Mouse (Mus musculus) CH12.LX (cell line): ENCODE measurements at regions not wholly inside any gene's neighbourhood (a gene's known extent, or its start where the extent isn't known, plus 50 kb on each side); places are given as distances from the start of the nearest gene placed in this dataset.

Source experiments
- DNase-seq: peaks from one replicate; pipeline ENCODE4 v3.0.0-alpha.2; 2013; ENCODE audit errors: extremely low read depth
- H3K27ac ChIP-seq: 2 replicates; pipeline ENCODE4 v1.5.1; 2012; ENCODE audit warnings: low read depth, mild to moderate bottlenecking, control low read depth, moderate library complexity; ENCODE audit not compliant: insufficient read depth
- H3K27me3 ChIP-seq: replicated peaks from 2 replicates; pipeline ENCODE3; 2012; ENCODE audit warnings: inconsistent platforms
- H3K36me3 ChIP-seq, 2 experiments: replicated peaks in 1 of 2; 2 replicates each; pipeline versions ENCODE3 to v1.6.1; 2012; ENCODE audit warnings: inconsistent platforms in 1 of 2, low read length in 1 of 2, mild to moderate bottlenecking in 1 of 2, mixed read lengths in 1 of 2, moderate library complexity in 1 of 2; ENCODE audit not compliant: control insufficient read depth in 1 of 2, insufficient read depth in 1 of 2
- H3K4me1 ChIP-seq, 2 experiments: 2 replicates each; pipeline ENCODE4 v1.6.1; 2012; ENCODE audit warnings: inconsistent platforms in 1 of 2, moderate library complexity in 1 of 2; ENCODE audit not compliant: insufficient read depth in 2 of 2, control insufficient read depth in 1 of 2
- H3K4me2 ChIP-seq: 2 replicates; pipeline ENCODE4 v1.6.1; 2012; ENCODE audit warnings: low read depth, mild to moderate bottlenecking, control low read depth; ENCODE audit not compliant: poor library complexity, insufficient read depth, severe bottlenecking
- H3K4me3 ChIP-seq, 3 experiments: fragments of 150-350 bp in 1 of 3; sonication (generic) in 1 of 3; replicated peaks in 1 of 3; 2 replicates each; pipeline versions ENCODE3 to v1.5.1; 2011 to 2012; ENCODE audit warnings: low read depth in 2 of 3, low read length in 2 of 3, mild to moderate bottlenecking in 2 of 3, moderate library complexity in 2 of 3, control low read depth in 1 of 3, improper control_type of control experiment in 1 of 3, inconsistent platforms in 1 of 3, mixed read lengths in 1 of 3; ENCODE audit not compliant: poor library complexity in 1 of 3
- H3K79me2 ChIP-seq: replicated peaks from 2 replicates; pipeline ENCODE4 v1.6.1; 2012; ENCODE audit warnings: mild to moderate bottlenecking, moderate library complexity; ENCODE audit not compliant: control insufficient read depth, poor library complexity, insufficient read depth, severe bottlenecking; ENCODE audit errors: extremely low read depth
- H3K9ac ChIP-seq: 2 replicates; pipeline ENCODE4 v1.6.1; 2012; ENCODE audit warnings: low read depth, mild to moderate bottlenecking, control low read depth, moderate library complexity; ENCODE audit not compliant: insufficient read depth
- H3K9me3 ChIP-seq: replicated peaks from 2 replicates; pipeline ENCODE3; 2012; ENCODE audit warnings: low read length, inconsistent platforms, mixed read lengths
- CHD1 ChIP-seq: IDR thresholded peaks from 2 replicates; pipeline ENCODE4 v1.6.1; 2012; ENCODE audit warnings: low read depth, low read length, improper control_type of control experiment, inconsistent platforms
- CTCF ChIP-seq, 2 experiments: IDR thresholded peaks in 1 of 2; conservative IDR thresholded peaks in 1 of 2; 2 replicates each; pipeline ENCODE4 v1.5.1; 2011 to 2012; ENCODE audit warnings: low read depth in 2 of 2, low read length in 2 of 2, improper control_type of control experiment in 1 of 2, inconsistent platforms in 1 of 2, mild to moderate bottlenecking in 1 of 2, moderate library complexity in 1 of 2
- E2F4 ChIP-seq: IDR thresholded peaks from 2 replicates; pipeline ENCODE4 v1.6.1; 2011; ENCODE audit warnings: low read depth, low read length, improper control_type of control experiment; ENCODE audit not compliant: insufficient replicate concordance
- EP300 ChIP-seq: IDR thresholded peaks from 2 replicates; pipeline ENCODE4 v1.6.1; 2011; ENCODE audit warnings: low read length, improper control_type of control experiment
- GABPA ChIP-seq: IDR thresholded peaks from 2 replicates; pipeline ENCODE4 v1.6.1; 2012; ENCODE audit warnings: low read depth, low read length, improper control_type of control experiment, inconsistent platforms; ENCODE audit not compliant: insufficient replicate concordance
- HCFC1 ChIP-seq: IDR thresholded peaks from 2 replicates; pipeline ENCODE4 v1.6.1; 2012; ENCODE audit warnings: low read depth, mild to moderate bottlenecking, inconsistent platforms, low read length, improper control_type of control experiment
- JUN ChIP-seq: IDR thresholded peaks from 2 replicates; pipeline ENCODE4 v1.6.1; 2011; ENCODE audit warnings: low read depth, mild to moderate bottlenecking, low read length, improper control_type of control experiment, moderate library complexity; ENCODE audit not compliant: insufficient read depth
- JUND ChIP-seq: conservative IDR thresholded peaks from 2 replicates; pipeline ENCODE4 v1.6.1; 2011; ENCODE audit warnings: low read depth, low read length, improper control_type of control experiment
- KAT2A ChIP-seq: IDR thresholded peaks from 2 replicates; pipeline ENCODE4 v1.6.1; 2012; ENCODE audit warnings: low read length, improper control_type of control experiment, inconsistent platforms; ENCODE audit not compliant: insufficient replicate concordance
- MAX ChIP-seq: IDR thresholded peaks from 2 replicates; pipeline ENCODE4 v1.6.1; 2011; ENCODE audit warnings: low read length, improper control_type of control experiment
- MEF2A ChIP-seq: IDR thresholded peaks from 2 replicates; pipeline ENCODE4 v1.6.1; 2014; ENCODE audit warnings: low read depth, mild to moderate bottlenecking, inconsistent platforms, low read length, improper control_type of control experiment, borderline replicate concordance
- MXI1 ChIP-seq: IDR thresholded peaks from 2 replicates; pipeline ENCODE4 v1.6.1; 2011; ENCODE audit warnings: mild to moderate bottlenecking, low read depth, low read length, improper control_type of control experiment
- NELFE ChIP-seq: IDR thresholded peaks from 2 replicates; pipeline ENCODE4 v1.6.1; 2011; ENCODE audit warnings: low read depth, low read length, improper control_type of control experiment
- PAX5 ChIP-seq: IDR thresholded peaks from 2 replicates; pipeline ENCODE4 v1.6.1; 2012; ENCODE audit warnings: low read length, inconsistent platforms, mixed read lengths
- POLR2A ChIP-seq: IDR thresholded peaks from 2 replicates; pipeline ENCODE4 v1.6.1; 2011; ENCODE audit warnings: low read depth, mild to moderate bottlenecking, improper control_type of control experiment, low read length
- POLR2AphosphoS2 ChIP-seq: IDR thresholded peaks from 2 replicates; pipeline ENCODE4 v1.6.1; 2011; ENCODE audit warnings: low read depth, low read length, improper control_type of control experiment
- RAD21 ChIP-seq: IDR thresholded peaks from 2 replicates; pipeline ENCODE4 v1.6.1; 2011; ENCODE audit warnings: low read depth, mild to moderate bottlenecking, low read length, improper control_type of control experiment, moderate library complexity
- SMC3 ChIP-seq: IDR thresholded peaks from 2 replicates; pipeline ENCODE4 v1.6.1; 2011; ENCODE audit warnings: low read depth, low read length, improper control_type of control experiment
- TCF12 ChIP-seq: IDR thresholded peaks from 2 replicates; pipeline ENCODE4 v1.6.1; 2014; ENCODE audit warnings: low read depth, mild to moderate bottlenecking, inconsistent platforms, low read length, improper control_type of control experiment
- USF1 ChIP-seq: IDR thresholded peaks from 2 replicates; pipeline ENCODE4 v1.6.1; 2014; ENCODE audit warnings: low read depth, mild to moderate bottlenecking, inconsistent platforms, low read length, improper control_type of control experiment
- USF2 ChIP-seq: conservative IDR thresholded peaks from 2 replicates; pipeline ENCODE4 v1.6.1; 2011; ENCODE audit warnings: low read depth, low read length, improper control_type of control experiment
- ZKSCAN1 ChIP-seq: IDR thresholded peaks from 2 replicates; pipeline ENCODE4 v1.6.1; 2012; ENCODE audit warnings: low read depth, inconsistent platforms, low read length, improper control_type of control experiment, borderline replicate concordance
- ZNF384 ChIP-seq: IDR thresholded peaks from 2 replicates; pipeline ENCODE4 v1.6.1; 2012; ENCODE audit warnings: low read depth, low read length, improper control_type of control experiment, inconsistent platforms
- dilution Hi-C: fragments of 300-500 bp; cut with MboI; formaldehyde crosslinking; loops from 2 replicates; pipeline ENCODE4 v1.14.3; 2020; ENCODE audit warnings: low sequenced_read_pairs; ENCODE audit not compliant: extremely low pct_unique_long_range_greater_than_20kb, extremely low pct_ligation_motif_present
- in situ Hi-C: fragments of 300-500 bp; cut with MboI; formaldehyde crosslinking; loops from 3 replicates; pipeline ENCODE4 v1.14.3; 2019; ENCODE audit warnings: low sequenced_read_pairs, low pct_ligation_motif_present, low pct_unique_long_range_greater_than_20kb, mixed read lengths

DNA sequence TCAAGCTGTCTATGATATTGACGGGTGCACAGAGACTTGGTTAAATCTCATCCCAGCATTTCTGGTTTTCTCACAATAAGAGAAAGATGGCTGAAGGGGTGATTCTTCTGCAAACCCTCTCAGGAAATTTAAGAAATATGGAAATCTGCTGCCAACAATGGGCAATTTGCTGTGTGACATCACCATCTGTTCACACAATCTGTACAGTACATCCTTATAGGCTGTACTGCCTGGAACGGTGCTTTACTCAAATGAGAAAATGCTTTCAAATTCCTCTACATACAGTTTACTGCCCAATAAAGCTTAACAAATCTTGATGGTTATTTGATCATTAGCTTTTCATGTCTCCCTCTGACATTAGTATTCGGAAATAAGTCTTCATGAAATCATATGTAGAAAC lies 172.4 kb upstream of the Hsf2 start:
- no peaks in the 10 kb centered on the region for H3K9me3 ChIP-seq
- no peaks in the 10 kb centered on the region for H3K36me3 ChIP-seq
- no peaks in the 10 kb centered on the region for H3K79me2 ChIP-seq
- TF ChIP-seq JUND = no peak
- no peak for TF ChIP-seq KAT2A
- no peak for TF ChIP-seq MEF2A
- TF ChIP-seq, all 38 proteins: peak for 0
- DNase-seq = no peak
- no peak overlapping the region for H3K4me2 ChIP-seq
- H3K27ac ChIP-seq = no peak overlapping the region
- H3K27me3 ChIP-seq = no peaks in the 10 kb centered on the region
- dilution Hi-C loops = no loop called here
- in situ Hi-C loops = no loop called here
- no peak overlapping the region for H3K4me3 ChIP-seq
- H3K4me1 ChIP-seq = no peaks in the 10 kb centered on the region
- no peak overlapping the region for H3K9ac ChIP-seq

DNA sequence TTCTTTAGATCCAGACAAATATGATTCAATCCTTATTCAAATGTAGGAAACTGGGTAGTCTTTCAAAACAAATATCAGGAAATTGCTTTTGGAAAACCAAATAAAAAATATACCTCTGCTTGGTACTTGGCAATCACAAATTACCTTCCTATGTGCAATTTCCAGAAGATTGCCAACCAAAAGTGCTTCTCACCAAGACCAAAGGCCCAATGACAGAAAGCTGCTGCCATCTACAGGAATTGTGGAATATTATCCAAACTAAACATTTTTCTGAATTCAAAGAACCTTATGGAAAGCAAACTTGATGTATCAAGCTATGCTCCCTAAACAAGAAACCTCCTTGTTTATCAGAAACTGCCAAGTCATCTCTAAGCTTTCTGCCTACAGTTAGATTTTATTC lies 169.1 kb upstream of the Hsf2 start:
- no peaks in the 10 kb centered on the region for H3K27me3 ChIP-seq
- H3K79me2 ChIP-seq = no peaks in the 10 kb centered on the region
- H3K4me2 ChIP-seq = no peak overlapping the region
- peak; percentile 15 for DNase-seq
- no peaks in the 10 kb centered on the region for H3K9me3 ChIP-seq
- no peaks in the 10 kb centered on the region for H3K36me3 ChIP-seq
- H3K27ac ChIP-seq = no peak overlapping the region
- dilution Hi-C loops (no loop called here), in situ Hi-C loops (no loop called here)
- TF ChIP-seq RAD21 (peak; percentile 73), CHD1 (no peak), E2F4 (no peak), USF1 (no peak), NELFE (no peak), TCF12 (no peak), ZKSCAN1 (no peak), USF2 (no peak), PAX5 (no peak), KAT2A (no peak), HCFC1 (no peak), CTCF (conservative IDR thresholded peaks at IDR 0.05 in 1 of 2, IDR thresholded peaks at IDR 0.05 in 1 of 2; ENCODE audit: low read depth in 2 of 2, low read length in 2 of 2) (peak in 1 of 2 experiments; percentile 65; a peak in 2 of 4 replicates), MAX (no peak), SMC3 (peak; percentile 22; the same call in 1 of the 2 replicates)
- no peaks in the 10 kb centered on the region for H3K4me1 ChIP-seq
- H3K9ac ChIP-seq = no peak overlapping the region
- H3K4me3 ChIP-seq = no peak overlapping the region

DNA sequence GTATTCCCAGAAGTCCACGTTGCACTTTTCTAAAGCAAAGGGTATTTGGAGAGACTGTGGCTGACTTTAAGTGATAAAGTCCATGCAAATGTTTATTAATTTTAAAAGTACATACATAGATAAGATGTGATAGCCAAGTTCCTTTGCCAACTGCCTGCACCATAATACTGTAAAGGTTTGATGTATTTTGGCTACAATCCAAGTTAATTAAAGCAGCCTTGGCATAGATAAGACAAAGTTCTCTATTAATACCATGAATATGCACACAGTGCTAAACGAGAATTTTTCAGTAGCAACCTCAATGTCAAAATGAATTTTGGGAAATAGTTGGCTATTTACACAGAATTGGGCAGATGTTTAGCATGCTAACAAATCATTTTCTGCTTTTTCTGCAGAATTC lies 167.0 kb upstream of the Hsf2 start:
- no peak for TF ChIP-seq POLR2AphosphoS2
- no peak for TF ChIP-seq PAX5
- no peak for TF ChIP-seq ZKSCAN1
- TF ChIP-seq TCF12 = no peak
- no peak for TF ChIP-seq JUN
- no peak for TF ChIP-seq EP300
- no peak for TF ChIP-seq SMC3
- no peak for TF ChIP-seq MXI1
- TF ChIP-seq ZNF384 = no peak
- TF ChIP-seq GABPA = no peak
- TF ChIP-seq JUND = no peak
- no peak for TF ChIP-seq CHD1
- no peak for TF ChIP-seq USF2
- TF ChIP-seq HCFC1 = no peak
- no peak for TF ChIP-seq POLR2A
- TF ChIP-seq MAX = no peak
- no peak overlapping the region for H3K27ac ChIP-seq
- dilution Hi-C loops = no loop called here

More for the DNA sequence above, 167.0 kb upstream of the Hsf2 start:
- Histone ChIP-seq H3K4me1 (no peaks in the 10 kb centered on the region), H3K4me2 (no peak overlapping the region), H3K9ac (no peak overlapping the region), H3K4me3 (no peak overlapping the region), H3K27me3 (no peaks in the 10 kb centered on the region), H3K79me2 (no peaks in the 10 kb centered on the region), H3K9me3 (no peaks in the 10 kb centered on the region), H3K36me3 (no peaks in the 10 kb centered on the region)
- in situ Hi-C loops = no loop called here
- DNase-seq = no peak
